Comparison of ENCODE assay signal across 8 mouse cellular contexts in genomic region chr13:67728641-67729318, GRCm38 (mm10). TPM values are rescaled to one million over a fixed set of nuclear protein-coding genes. Genes with fewer than 3 reads are reported as not detected.
DNase-seq lines count a peak whose midpoint lies in the region; ATAC-seq lines count a peak whose summit lies in the region.

TSS of gene Zfp65 (minus strand) at chr13:67729173.

- peak; percentile 87 for ATAC-seq in embryonic facial prominence, embryonic 15.5 days (ENCODE audit: insufficient number of reproducible peaks, low FRiP score, low TSS enrichment, low read depth)
- peak; percentile 83 for ATAC-seq in limb, embryonic 15.5 days (ENCODE audit: insufficient number of reproducible peaks, low FRiP score, low TSS enrichment, low read depth)
- peak; percentile 93 for ATAC-seq in midbrain, embryonic 16.5 days

- peak within 1 kb of the TSS; percentile 48 for H3K27ac ChIP-seq in embryonic facial prominence, embryonic 15.5 days (replicated peaks)
- H3K27ac ChIP-seq in heart, embryonic 10.5 days: peak within 1 kb of the TSS; percentile 91
- no peak within 1 kb of the TSS for H3K27ac ChIP-seq in limb, embryonic 15.5 days
- peak within 1 kb of the TSS; percentile 26; the same call in 1 of the 2 replicates for H3K27ac ChIP-seq in midbrain, embryonic 16.5 days (ENCODE audit: low read length)

- WGBS in embryonic facial prominence, embryonic 15.5 days: 2% methylated on average over 17 of the region's 21 CpGs
- WGBS in heart, embryonic 10.5 days: 7% methylated on average over 13 of the region's 21 CpGs
- 4% methylated on average over 15 of the region's 21 CpGs for WGBS in limb, embryonic 15.5 days
- 1% methylated on average over 13 of the region's 21 CpGs for WGBS in midbrain, embryonic 16.5 days

- H3K27me3 ChIP-seq in embryonic facial prominence, embryonic 15.5 days: no peaks in the 10 kb centered on the region
- H3K27me3 ChIP-seq in heart, embryonic 10.5 days (ENCODE audit: insufficient read depth, poor library complexity, severe bottlenecking): no peaks in the 10 kb centered on the region
- H3K27me3 ChIP-seq in limb, embryonic 15.5 days: no peaks in the 10 kb centered on the region
- no peaks in the 10 kb centered on the region for H3K27me3 ChIP-seq in midbrain, embryonic 16.5 days (ENCODE audit: control insufficient read depth, insufficient read depth, low read depth, low read length)

- 0 out of 2 replicates have a peak, but pooled peaks cover 3% of the 10 kb centered on the region for H3K4me1 ChIP-seq in embryonic facial prominence, embryonic 15.5 days
- H3K4me1 ChIP-seq in heart, embryonic 10.5 days: no peaks in the 10 kb centered on the region
- no peaks in the 10 kb centered on the region; the same call in 1 of the 2 replicates for H3K4me1 ChIP-seq in limb, embryonic 15.5 days
- H3K4me1 ChIP-seq in midbrain, embryonic 16.5 days (ENCODE audit: control insufficient read depth, insufficient read depth, low read length): peaks cover 18% of the 10 kb centered on the region

- peak within 1 kb of the TSS; percentile 44 for H3K9ac ChIP-seq in embryonic facial prominence, embryonic 15.5 days
- H3K9ac ChIP-seq in limb, embryonic 15.5 days: peak within 1 kb of the TSS; percentile 42
- H3K9ac ChIP-seq in midbrain, embryonic 16.5 days (ENCODE audit: low read depth, low read length): peak within 1 kb of the TSS; percentile 75

- H3K36me3 ChIP-seq in embryonic facial prominence, embryonic 15.5 days: no peaks in the 10 kb centered on the region
- no peaks in the 10 kb centered on the region for H3K36me3 ChIP-seq in heart, embryonic 10.5 days
- no peaks in the 10 kb centered on the region for H3K36me3 ChIP-seq in limb, embryonic 15.5 days
- H3K36me3 ChIP-seq in midbrain, embryonic 16.5 days (ENCODE audit: control insufficient read depth, insufficient read depth, low read length): no peaks in the 10 kb centered on the region

- peak; percentile 68 for DNase-seq in 416B (ENCODE audit: low read depth)
- peak; percentile 22 for DNase-seq in adrenal gland, postnatal 25 days
- DNase-seq in heart, embryonic 10.5 days (ENCODE audit: low spot score): peak; percentile 77
- peak; percentile 78 for DNase-seq in kidney, adult 9 months
- DNase-seq in spleen, postnatal 36 days (ENCODE audit: low spot score in 2 of 2): peak; percentile 53 to 58

- H3K4me2 ChIP-seq in embryonic facial prominence, embryonic 15.5 days (replicated peaks): peak within 1 kb of the TSS; percentile 61
- H3K4me2 ChIP-seq in limb, embryonic 15.5 days: peak within 1 kb of the TSS; percentile 62
- H3K4me2 ChIP-seq in midbrain, embryonic 16.5 days (ENCODE audit: low read length): peak within 1 kb of the TSS; percentile 78

- H3K4me3 ChIP-seq in embryonic facial prominence, embryonic 15.5 days (replicated peaks): peak within 1 kb of the TSS; percentile 60
- H3K4me3 ChIP-seq in heart, embryonic 10.5 days: peak within 1 kb of the TSS; percentile 72
- H3K4me3 ChIP-seq in limb, embryonic 15.5 days: peak within 1 kb of the TSS; percentile 58
- peak within 1 kb of the TSS; percentile 61 for H3K4me3 ChIP-seq in midbrain, embryonic 16.5 days (ENCODE audit: low read depth, low read length)

- no peaks in the 10 kb centered on the region for H3K9me3 ChIP-seq in embryonic facial prominence, embryonic 15.5 days (replicated peaks)
- H3K9me3 ChIP-seq in heart, embryonic 10.5 days: no peaks in the 10 kb centered on the region; the same call in 1 of the 2 replicates
- no peaks in the 10 kb centered on the region for H3K9me3 ChIP-seq in limb, embryonic 15.5 days
- no peaks in the 10 kb centered on the region for H3K9me3 ChIP-seq in midbrain, embryonic 16.5 days (replicated peaks; ENCODE audit: control insufficient read depth, low read length, poor library complexity, severe bottlenecking)

RNA-seq across cellular contexts. Expression of gene Zfp65, which starts in this region (rescaled TPM):
- total RNA-seq in adrenal gland, postnatal 25 days (2021): 9.4 and 13.7 TPM in 2 replicates
- polyA plus RNA-seq in embryonic facial prominence, embryonic 15.5 days (2015; fragmentation: Nextera tagmentation; extraction: Ambion mirVana): 6.1 and 7.0 TPM in 2 replicates
- 4.3 and 4.7 TPM in 2 replicates for polyA plus RNA-seq in heart, embryonic 10.5 days (2016; fragmentation: Nextera tagmentation; extraction: Ambion mirVana)
- 6.4 and 6.8 TPM in 2 replicates for polyA plus RNA-seq in limb, embryonic 15.5 days (2015; fragmentation: Nextera tagmentation; extraction: Ambion mirVana)
- polyA plus RNA-seq in midbrain, embryonic 16.5 days (2015; fragmentation: Nextera tagmentation; extraction: Ambion mirVana): 9.2 and 9.3 TPM in 2 replicates

Comparison
In these comparisons a context has a peak if more than half of its experiments do, and no peak if none do; other contexts are left out.
1. DNase-seq: peak in every context shown above with its lines; median percentile 78 in kidney, adult 9 months; 77 in heart, embryonic 10.5 days; 68 in 416B; 56 in spleen, postnatal 36 days; 22 in adrenal gland, postnatal 25 days.